Mouse (Mus musculus) midbrain, embryonic 15.5 days (tissue): Measurements from ENCODE around the gene Ace. TPM values are rescaled to one million over a fixed set of nuclear protein-coding genes. Genes with fewer than 3 reads are reported as not detected.
A peak's percentile ranks its signal among the peaks of the same experiment; 100 is the strongest.

Experiments used
- ATAC-seq: fragments of 200-750 bp; cut with Nextera tagmentation; replicated peaks from 2 replicates; pipeline ENCODE4 v1.8.0; 2017; ENCODE audit warnings: moderate TSS enrichment
- H3K27ac ChIP-seq: fragments of 300-500 bp; sonication (generic); 2 replicates; pipeline ENCODE4 v1.5.1; 2015; ENCODE audit warnings: mild to moderate bottlenecking, inconsistent platforms
- H3K27me3 ChIP-seq: fragments of 300-500 bp; sonication (generic); replicated peaks from 2 replicates; pipeline ENCODE4 v1.6.1; 2015; ENCODE audit warnings: inconsistent platforms
- H3K36me3 ChIP-seq: fragments of 300-500 bp; sonication (generic); replicated peaks from 2 replicates; pipeline ENCODE4 v1.6.1; 2015; ENCODE audit warnings: inconsistent platforms
- H3K4me1 ChIP-seq: fragments of 300-500 bp; sonication (generic); 2 replicates; pipeline ENCODE4 v1.6.1; 2015; ENCODE audit warnings: inconsistent platforms
- H3K4me2 ChIP-seq: fragments of 300-500 bp; sonication (generic); 2 replicates; pipeline ENCODE4 v1.6.1; 2015; ENCODE audit warnings: inconsistent platforms, mild to moderate bottlenecking, moderate library complexity
- H3K4me3 ChIP-seq: fragments of 300-500 bp; sonication (generic); 2 replicates; pipeline ENCODE4 v1.5.1; 2015; ENCODE audit warnings: mild to moderate bottlenecking, inconsistent platforms
- H3K9ac ChIP-seq: fragments of 300-500 bp; sonication (generic); 2 replicates; pipeline ENCODE4 v1.6.1; 2015; ENCODE audit warnings: mild to moderate bottlenecking, inconsistent platforms
- H3K9me3 ChIP-seq: fragments of 300-500 bp; sonication (generic); 2 replicates; pipeline ENCODE4 v1.6.1; 2016; ENCODE audit warnings: inconsistent platforms
- WGBS: fragments of 180-500 bp; shearing (Covaris S2); methylation state at CpG from one replicate; pipeline ENCODE4 v1.1.7; 2015; ENCODE audit warnings: mixed read lengths; 5-methylcytosine and 5-hydroxymethylcytosine counted together
- polyA plus RNA-seq: library from polyadenylated mRNA; unstranded; fragments of >200 nt; fragmentation: Nextera tagmentation; extraction: Ambion mirVana; gene quantifications from 2 replicates; pipeline ENCODE4 v1.2.1, GENCODE M21; 2015

The Ace gene
- polyA plus RNA-seq, 1 experiment from 2014 or later, result 6.5 TPM

DNA sequence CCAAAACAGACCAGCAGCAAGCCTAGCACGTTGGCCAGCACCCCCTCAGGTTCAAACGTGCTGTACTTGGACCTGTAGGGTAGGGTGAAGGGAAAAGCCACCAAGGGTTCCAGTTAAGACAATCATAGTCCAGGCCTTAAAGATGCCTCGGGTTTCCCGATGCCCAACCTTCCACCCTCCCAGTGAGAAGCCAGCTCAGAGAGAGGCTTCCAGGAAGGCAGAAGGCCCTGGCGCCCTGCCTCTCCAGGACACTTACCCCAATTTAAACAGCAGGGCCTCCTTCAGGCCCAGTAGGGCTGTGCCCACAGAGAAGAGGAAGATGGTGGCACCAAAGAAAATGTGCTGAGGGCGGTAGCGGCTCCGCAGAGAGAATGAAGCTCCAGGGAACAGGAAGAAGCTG, 32.2 kb upstream of the Ace start:
- no peaks in the 10 kb centered on the region for H3K36me3 ChIP-seq
- no peaks in the 10 kb centered on the region for H3K9me3 ChIP-seq
- no peak overlapping the region for H3K9ac ChIP-seq
- ATAC-seq, result no peak
- H3K27ac ChIP-seq, result no peak overlapping the region
- H3K4me1 ChIP-seq, result peaks cover 5% of the 10 kb centered on the region; the same call in 1 of the 2 replicates
- no peak overlapping the region for H3K4me2 ChIP-seq
- no peak overlapping the region for H3K4me3 ChIP-seq
- 91% methylated on average over 8 of the region's 8 CpGs for WGBS
- H3K27me3 ChIP-seq, result no peaks in the 10 kb centered on the region

DNA sequence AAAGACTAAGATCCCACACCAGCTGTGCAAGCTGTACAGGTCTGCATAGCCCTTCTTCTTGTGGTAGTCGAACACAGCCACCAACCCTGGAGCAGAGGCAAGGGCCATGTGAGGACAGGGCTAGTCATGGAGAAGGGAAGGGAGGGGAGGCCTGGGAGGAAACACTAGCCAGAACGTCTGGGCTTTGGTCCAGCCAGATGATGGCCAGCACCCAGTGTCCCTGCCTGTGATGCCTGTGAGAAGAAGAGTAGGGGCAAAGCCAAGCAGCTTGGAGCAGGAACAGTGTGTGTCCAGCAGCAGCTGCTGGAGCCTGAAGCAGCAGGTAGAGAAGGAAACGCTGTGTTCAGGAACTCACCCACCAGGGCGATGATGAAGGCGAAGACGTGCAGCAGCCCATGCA, 31.5 kb upstream of the Ace start:
- H3K36me3 ChIP-seq, result no peaks in the 10 kb centered on the region
- H3K27me3 ChIP-seq, result no peaks in the 10 kb centered on the region
- no peak overlapping the region for H3K9ac ChIP-seq
- no peak overlapping the region for H3K4me2 ChIP-seq
- no peaks in the 10 kb centered on the region for H3K9me3 ChIP-seq
- no peak for ATAC-seq
- WGBS, result 94% methylated on average over 6 of the region's 6 CpGs
- no peak overlapping the region for H3K4me3 ChIP-seq
- no peak overlapping the region for H3K27ac ChIP-seq
- H3K4me1 ChIP-seq, result peaks cover 5% of the 10 kb centered on the region; the same call in 1 of the 2 replicates

DNA sequence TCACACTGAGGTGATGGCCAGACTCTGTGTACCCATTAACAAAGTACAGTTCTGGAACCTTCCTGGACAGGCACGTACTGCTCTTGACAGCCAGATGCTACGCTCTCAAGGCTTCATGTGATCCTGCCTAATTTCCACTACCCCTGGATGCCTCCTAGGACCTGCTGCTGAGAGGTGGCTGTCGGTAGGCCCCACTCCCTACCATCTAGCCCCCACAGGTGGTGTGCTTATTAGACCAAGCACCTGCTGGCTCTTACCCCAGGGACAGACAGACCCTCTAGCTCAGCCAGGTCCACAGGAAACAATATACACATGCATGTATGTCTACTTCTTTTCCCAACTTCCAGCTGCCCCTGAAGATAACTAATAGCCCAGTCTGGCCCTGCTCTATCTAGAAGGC, 30.8 kb upstream of the Ace start:
- H3K9ac ChIP-seq, result no peak overlapping the region
- no peak overlapping the region for H3K27ac ChIP-seq
- H3K36me3 ChIP-seq, result no peaks in the 10 kb centered on the region
- no peak overlapping the region for H3K4me3 ChIP-seq
- no peak for ATAC-seq
- WGBS, result 92% methylated on average over 3 of the region's 3 CpGs
- no peak overlapping the region for H3K4me2 ChIP-seq
- no peaks in the 10 kb centered on the region for H3K27me3 ChIP-seq
- peaks cover 5% of the 10 kb centered on the region; the same call in 1 of the 2 replicates for H3K4me1 ChIP-seq
- H3K9me3 ChIP-seq, result no peaks in the 10 kb centered on the region

DNA sequence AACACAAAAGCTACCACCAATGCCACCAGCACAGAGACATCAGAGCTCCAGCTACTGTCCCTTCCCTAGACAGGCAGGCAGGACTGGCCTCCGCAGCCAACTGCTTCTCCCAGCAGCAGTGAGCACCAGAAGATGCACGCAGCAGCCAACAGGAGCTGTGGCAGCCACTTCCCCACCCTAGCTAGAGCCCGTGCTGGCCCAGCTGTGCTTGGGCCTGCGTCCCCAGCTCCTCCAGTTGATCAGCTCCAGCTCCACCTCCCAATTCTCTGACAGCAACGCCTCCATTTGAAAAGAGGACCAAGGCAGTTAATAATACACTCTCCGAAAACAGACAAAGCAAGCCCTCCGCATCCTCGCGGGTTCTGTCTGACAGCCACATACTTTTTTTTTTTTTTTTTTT, 29.0 kb upstream of the Ace start:
- Histone ChIP-seq H3K9me3 (no peaks in the 10 kb centered on the region), H3K4me3 (no peak overlapping the region), H3K4me1 (peaks cover 17% of the 10 kb centered on the region), H3K36me3 (no peaks in the 10 kb centered on the region), H3K27me3 (no peaks in the 10 kb centered on the region), H3K27ac (no peak overlapping the region), H3K9ac (no peak overlapping the region), H3K4me2 (no peak overlapping the region)
- 45% methylated on average over 9 of the region's 9 CpGs for WGBS
- ATAC-seq, result no peak

DNA sequence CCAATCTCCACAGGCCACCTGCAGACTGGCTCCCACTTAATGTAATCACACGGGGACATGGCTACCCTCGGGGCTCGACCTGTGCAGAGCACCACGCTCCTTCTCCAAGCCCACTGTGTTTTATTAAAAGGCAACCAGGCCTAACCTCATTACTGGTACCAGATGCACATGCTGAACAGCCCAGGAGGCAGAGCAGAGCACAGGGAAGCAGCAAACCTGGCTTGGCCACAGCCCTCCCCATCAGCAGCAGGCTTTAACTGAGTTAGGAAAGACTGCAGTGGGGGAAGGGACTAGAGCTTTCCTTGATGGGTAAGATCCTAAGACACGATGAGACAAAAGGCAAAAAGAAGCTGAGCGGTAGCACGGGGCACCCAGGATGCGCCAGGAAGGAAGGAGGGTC, 25.8 kb upstream of the Ace start:
- no peak for ATAC-seq
- Histone ChIP-seq H3K4me3 (no peak overlapping the region), H3K9ac (no peak overlapping the region), H3K4me2 (no peak overlapping the region), H3K9me3 (no peaks in the 10 kb centered on the region), H3K36me3 (no peaks in the 10 kb centered on the region), H3K4me1 (peaks cover 26% of the 10 kb centered on the region), H3K27ac (no peak overlapping the region), H3K27me3 (no peaks in the 10 kb centered on the region)
- WGBS, result 62% methylated on average over 8 of the region's 8 CpGs

DNA sequence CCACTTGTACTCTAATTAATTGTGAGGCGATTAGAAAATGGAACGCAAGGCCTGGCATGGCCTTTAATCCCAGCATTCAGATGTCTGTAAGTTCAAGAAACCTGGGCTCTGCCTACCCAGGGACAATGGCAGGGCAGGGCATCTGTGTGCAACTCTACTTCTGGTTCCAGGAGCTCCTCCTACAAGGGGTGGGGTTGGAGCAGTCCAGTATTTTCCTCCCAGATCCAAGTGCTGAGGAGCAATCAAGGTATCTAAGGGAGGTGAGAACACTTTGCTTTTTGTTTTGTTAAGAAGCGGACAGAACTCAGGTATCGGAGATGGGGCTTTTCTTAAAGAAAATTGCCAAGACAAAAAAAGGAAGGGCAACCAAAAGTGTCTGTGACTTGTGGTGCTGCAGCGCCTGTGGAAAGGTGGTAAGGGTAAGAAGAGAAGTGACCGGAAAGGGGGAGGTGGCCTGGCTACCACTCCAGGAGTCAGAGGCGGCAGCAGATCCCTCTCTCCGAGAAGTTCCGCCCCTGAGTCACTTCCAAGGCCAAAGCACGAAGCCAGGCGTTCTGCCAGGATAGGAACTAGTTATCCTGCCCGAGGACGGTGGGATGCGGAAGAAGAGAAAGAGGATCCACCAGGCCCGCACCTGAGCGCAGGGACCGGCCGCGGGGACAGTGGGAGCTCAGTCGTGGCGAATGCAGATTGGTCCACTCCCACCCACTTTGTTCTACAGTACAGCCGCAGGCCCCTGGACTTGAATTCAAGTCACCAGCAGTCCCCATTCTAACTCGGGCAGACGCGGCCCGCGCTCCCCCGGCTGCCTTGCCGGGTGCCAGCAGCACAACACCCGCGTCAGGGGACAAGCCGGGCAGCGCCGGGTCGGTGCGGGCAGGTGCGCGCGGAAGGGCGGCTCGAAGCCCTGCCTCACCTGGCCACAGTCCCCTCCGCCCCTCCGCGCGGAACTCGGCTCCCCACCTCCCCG, 24.3 kb upstream of the Ace start:
- Histone ChIP-seq H3K36me3 (no peaks in the 10 kb centered on the region), H3K4me2 (peak overlapping the region; percentile 87), H3K27ac (peak overlapping the region; percentile 62), H3K4me1 (peaks cover 26% of the 10 kb centered on the region), H3K9ac (peak overlapping the region; percentile 65), H3K4me3 (peak overlapping the region; percentile 76), H3K9me3 (no peaks in the 10 kb centered on the region), H3K27me3 (no peaks in the 10 kb centered on the region)
- WGBS, result 8% methylated on average over 38 of the region's 47 CpGs
- ATAC-seq, result peak; percentile 67

DNA sequence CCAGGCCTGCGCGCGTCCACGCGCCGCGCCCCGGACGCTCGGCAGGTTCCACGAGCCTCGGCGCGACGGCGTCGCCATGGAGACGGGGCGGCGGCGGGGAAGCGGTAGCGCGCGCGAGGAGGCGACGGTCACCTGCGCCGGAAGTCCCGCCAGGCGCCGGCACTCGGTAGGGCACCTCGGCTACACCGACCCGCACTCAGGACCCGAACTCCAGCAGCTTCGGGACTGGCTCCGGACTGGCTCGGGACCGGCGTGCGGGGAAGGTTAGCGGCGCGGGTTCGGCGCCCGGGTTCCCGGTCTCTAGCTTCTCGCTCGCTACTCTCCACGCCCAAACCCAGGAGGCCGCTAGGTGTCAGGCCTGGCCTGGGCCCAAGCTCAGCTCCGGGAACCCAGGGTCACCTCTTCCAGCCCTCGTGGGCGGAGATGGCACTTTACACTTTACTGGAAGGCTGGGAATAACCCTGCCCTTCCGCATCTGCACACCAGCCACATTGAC, 23.6 kb upstream of the Ace start:
- H3K4me3 ChIP-seq, result peak overlapping the region; percentile 76
- peaks cover 24% of the 10 kb centered on the region for H3K4me1 ChIP-seq
- ATAC-seq, result peak; percentile 89
- H3K9ac ChIP-seq, result peak overlapping the region; percentile 65
- 0% methylated on average over 59 of the region's 59 CpGs for WGBS
- H3K36me3 ChIP-seq, result no peaks in the 10 kb centered on the region
- H3K9me3 ChIP-seq, result no peaks in the 10 kb centered on the region
- H3K27ac ChIP-seq, result peak overlapping the region; percentile 62
- peak overlapping the region; percentile 87 for H3K4me2 ChIP-seq
- H3K27me3 ChIP-seq, result no peaks in the 10 kb centered on the region

DNA sequence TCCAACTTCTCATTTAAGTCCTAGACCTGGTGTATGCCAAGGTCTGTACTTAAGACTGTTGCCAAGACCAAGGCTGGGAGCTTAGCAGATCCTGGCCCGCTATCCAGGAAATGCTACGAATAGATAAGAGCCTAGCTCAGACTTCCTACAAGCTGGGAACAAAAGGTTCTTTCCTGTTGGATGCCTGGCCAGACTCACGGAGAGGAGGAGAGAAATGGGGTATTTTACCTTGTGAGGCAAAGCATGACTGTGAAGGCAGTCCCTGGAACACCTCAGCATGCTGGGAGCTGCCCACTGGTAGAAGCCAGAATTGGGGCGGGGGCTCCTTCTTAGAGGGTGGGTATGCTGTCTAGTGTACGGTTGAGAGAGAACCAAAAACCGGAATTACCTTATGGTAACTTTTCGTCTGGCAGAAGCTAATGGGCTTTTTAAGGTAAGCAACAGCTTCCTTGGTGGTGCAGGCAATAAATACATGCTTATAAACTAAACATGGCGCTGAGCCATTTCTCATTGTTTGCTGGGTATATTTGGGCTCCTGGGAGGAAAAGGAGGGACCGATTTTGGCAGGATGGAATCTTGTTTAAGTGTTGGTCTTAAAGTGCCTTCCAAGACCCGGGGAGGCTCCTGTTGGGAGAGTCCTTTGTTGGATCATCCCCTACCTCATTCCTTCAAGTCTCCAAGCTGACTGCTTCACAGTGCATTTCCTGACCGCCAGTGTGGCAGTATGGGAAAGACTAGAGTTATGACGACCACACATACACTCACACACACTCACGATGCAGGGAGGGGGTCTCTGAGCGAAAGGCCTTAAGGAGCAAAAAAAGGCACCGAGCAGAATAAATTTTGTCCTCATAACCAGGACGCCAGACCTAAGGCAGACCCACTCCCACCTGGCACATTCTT, 22.7 kb upstream of the Ace start:
- WGBS, result 71% methylated on average over 16 of the region's 16 CpGs
- Histone ChIP-seq H3K27me3 (no peaks in the 10 kb centered on the region), H3K4me3 (peak overlapping the region; percentile 76), H3K36me3 (no peaks in the 10 kb centered on the region), H3K27ac (no peak overlapping the region), H3K4me1 (peaks cover 24% of the 10 kb centered on the region), H3K9ac (peak overlapping the region; percentile 7; the same call in 1 of the 2 replicates), H3K4me2 (peak overlapping the region; percentile 87), H3K9me3 (no peaks in the 10 kb centered on the region)
- ATAC-seq, result 0 out of 2 replicates have a peak, but pooled peaks have one; percentile 8

DNA sequence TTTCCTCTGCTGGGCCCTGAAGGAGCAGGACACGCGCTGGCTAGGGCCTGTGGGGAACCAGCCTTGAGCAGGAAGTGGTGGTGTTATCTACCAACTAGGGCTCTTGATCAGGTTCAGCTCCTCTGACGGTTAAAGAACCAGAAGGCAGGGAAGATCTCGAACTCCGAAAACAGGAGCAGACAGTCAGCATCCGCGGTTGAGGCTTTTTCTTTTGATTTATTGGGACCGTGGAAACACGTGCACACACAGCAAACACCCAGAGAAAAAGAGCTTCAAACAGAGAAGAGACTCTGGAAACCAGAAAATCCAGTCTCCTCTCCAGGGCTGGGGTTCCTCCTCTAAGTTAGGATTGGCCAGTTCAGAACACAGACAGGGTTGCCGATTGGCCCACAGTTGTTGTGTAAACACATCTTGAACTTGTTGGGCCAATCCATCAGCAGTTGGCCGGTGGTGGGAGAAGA, 21.0 kb upstream of the Ace start:
- Histone ChIP-seq H3K9me3 (no peaks in the 10 kb centered on the region), H3K4me1 (peaks cover 24% of the 10 kb centered on the region), H3K27me3 (no peaks in the 10 kb centered on the region), H3K4me2 (no peak overlapping the region), H3K9ac (no peak overlapping the region), H3K36me3 (no peaks in the 10 kb centered on the region), H3K4me3 (no peak overlapping the region), H3K27ac (no peak overlapping the region)
- WGBS, result 55% methylated on average over 11 of the region's 11 CpGs
- no peak for ATAC-seq

DNA sequence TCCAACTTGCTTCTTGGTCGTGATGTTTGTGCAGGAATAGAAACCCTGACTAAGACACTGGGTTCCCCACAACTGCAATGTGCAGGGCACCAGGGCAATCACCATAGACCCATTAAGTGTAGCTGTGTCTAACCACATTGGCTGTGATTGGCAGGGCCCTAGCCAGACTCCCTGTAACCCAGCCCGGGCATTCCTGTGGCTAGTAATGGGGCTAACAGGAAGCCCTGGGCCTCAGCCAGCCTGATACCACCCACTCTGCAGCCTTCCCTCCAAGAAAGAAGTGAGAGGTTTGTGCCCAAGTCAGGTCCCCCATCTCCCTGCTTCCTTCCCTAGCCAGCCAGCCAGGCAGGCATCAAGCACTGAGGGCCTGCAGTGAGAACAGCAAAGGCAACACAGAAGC, 19.5 kb upstream of the Ace start:
- no peak for ATAC-seq
- 83% methylated on average over 2 of the region's 2 CpGs for WGBS
- Histone ChIP-seq H3K4me1 (peaks cover 16% of the 10 kb centered on the region), H3K9ac (no peak overlapping the region), H3K36me3 (no peaks in the 10 kb centered on the region), H3K4me3 (no peak overlapping the region), H3K9me3 (no peaks in the 10 kb centered on the region), H3K27ac (no peak overlapping the region), H3K27me3 (no peaks in the 10 kb centered on the region), H3K4me2 (no peak overlapping the region)

DNA sequence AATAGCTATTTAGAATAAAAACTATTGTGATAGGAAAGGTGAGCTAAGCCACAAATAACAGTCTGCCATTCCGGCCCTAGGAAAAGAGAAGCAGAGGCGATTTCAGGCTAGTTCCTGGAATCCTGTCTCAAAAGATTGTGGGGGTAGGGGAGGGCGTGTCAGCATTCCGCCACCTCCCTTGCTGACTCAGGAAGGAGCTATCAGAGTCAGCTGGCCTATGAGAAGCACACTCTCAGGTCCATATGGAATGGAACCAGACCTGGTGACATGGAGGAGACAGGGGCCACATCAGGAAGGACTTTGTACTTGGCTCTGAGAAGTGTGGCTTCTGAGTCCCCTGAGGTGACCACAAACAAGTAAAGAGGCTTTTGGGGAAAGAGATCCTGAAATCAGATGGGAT, 17.2 kb upstream of the Ace start:
- Histone ChIP-seq H3K4me3 (no peak overlapping the region), H3K27ac (no peak overlapping the region), H3K9ac (no peak overlapping the region), H3K4me2 (no peak overlapping the region), H3K36me3 (no peaks in the 10 kb centered on the region), H3K27me3 (no peaks in the 10 kb centered on the region), H3K4me1 (no peaks in the 10 kb centered on the region), H3K9me3 (no peaks in the 10 kb centered on the region)
- no peak for ATAC-seq
- 80% methylated on average over 4 of the region's 4 CpGs for WGBS

DNA sequence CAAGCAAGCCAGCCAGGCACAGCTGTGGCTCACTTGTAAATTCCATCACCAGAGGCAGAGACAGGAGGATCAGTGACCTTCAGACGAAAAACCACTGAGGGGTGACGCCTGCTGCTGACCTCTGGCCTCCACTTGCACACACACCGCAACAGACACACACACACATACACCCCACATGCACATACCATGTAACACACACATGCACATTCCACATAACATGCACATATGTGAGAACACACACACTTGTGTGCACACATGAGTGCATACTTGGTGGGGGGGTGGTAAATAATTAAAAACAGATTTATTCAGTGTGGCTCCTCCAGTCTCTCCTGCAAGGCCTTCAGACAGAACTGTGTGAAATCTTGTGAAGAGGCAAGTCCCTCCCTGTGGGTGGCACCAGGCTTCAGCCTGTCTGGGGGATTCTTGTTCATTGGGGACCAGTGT, 16.1 kb upstream of the Ace start:
- H3K9ac ChIP-seq, result no peak overlapping the region
- H3K9me3 ChIP-seq, result no peaks in the 10 kb centered on the region
- 50% methylated on average over 3 of the region's 3 CpGs for WGBS
- no peak overlapping the region for H3K4me2 ChIP-seq
- H3K4me1 ChIP-seq, result no peaks in the 10 kb centered on the region
- H3K27ac ChIP-seq, result no peak overlapping the region
- H3K36me3 ChIP-seq, result no peaks in the 10 kb centered on the region
- ATAC-seq, result no peak
- H3K4me3 ChIP-seq, result no peak overlapping the region
- H3K27me3 ChIP-seq, result no peaks in the 10 kb centered on the region
